Mouse (Mus musculus) spleen, postnatal 4 days (tissue): ENCODE data around the gene Dnhd1.
"Not testable (repeated sequence)": the region's sequence is repeated elsewhere in the genome, so short reads cannot be mapped to it uniquely, and the experiment has no call there.

Experiments used
- DNase-seq, 2 experiments: peaks; one replicate each; pipeline ENCODE4 v3.0.0; 2022; ENCODE audit warnings: low spot score in 2 of 2

Gene Dnhd1

GRCm38 (mm10) chr7:105640233-105640893, 10.3 kb upstream of the Dnhd1 start, which contains the start of the genes Arfip2 and Gm45799:
Gene Arfip2 (minus strand): TSS chr7:105640416.
Gene Gm45799 (plus strand): TSS chr7:105640552.
- DNase-seq: peak; percentile 93 to 94

- peak in 1 of 2 experiments; percentile 79 for DNase-seq
These were observed 9.8 kb upstream of the Dnhd1 start for GRCm38 (mm10) chr7:105640894-105641255.

GRCm38 (mm10) chr7:105641936-105642335, 8.7 kb upstream of the Dnhd1 start:
- DNase-seq: no peak

- no peak for DNase-seq
These were observed 35.0 kb downstream of the Dnhd1 start for GRCm38 (mm10) chr7:105685541-105686197.

- DNase-seq: no peak
These were observed 40.2 kb downstream of the Dnhd1 start for GRCm38 (mm10) chr7:105690875-105691274.

GRCm38 (mm10) chr7:105703184-105703583, 52.6 kb downstream of the Dnhd1 start:
- DNase-seq: no peak

- no peak for DNase-seq
These were observed 53.2 kb downstream of the Dnhd1 start for GRCm38 (mm10) chr7:105703816-105704215.

- peak in 1 of 2 experiments; percentile 44 for DNase-seq
These were observed 58.1 kb downstream of the Dnhd1 start for GRCm38 (mm10) chr7:105708733-105709132.

- DNase-seq: no peak
These were observed 64.7 kb downstream of the Dnhd1 start for GRCm38 (mm10) chr7:105715366-105715765.

GRCm38 (mm10) chr7:105721916-105722315, 71.3 kb downstream of the Dnhd1 start:
- no peak for DNase-seq

- no peak for DNase-seq
These were observed 75.7 kb downstream of the Dnhd1 start for GRCm38 (mm10) chr7:105726144-105726979.

GRCm38 (mm10) chr7:105726980-105727325, 76.3 kb downstream of the Dnhd1 start:
- DNase-seq: no peak

GRCm38 (mm10) chr7:105728701-105729428, 78.2 kb downstream of the Dnhd1 start:
- DNase-seq: no peak

GRCm38 (mm10) chr7:105733836-105734235, 83.2 kb downstream of the Dnhd1 start:
- DNase-seq: peak in 1 of 2 experiments; percentile 58

- peak in 1 of 2 experiments; percentile 59 for DNase-seq
These were observed 84.2 kb downstream of the Dnhd1 start for GRCm38 (mm10) chr7:105734826-105735225.

GRCm38 (mm10) chr7:105735464-105735863, 84.8 kb downstream of the Dnhd1 start:
- DNase-seq: not testable (repeated sequence)

- DNase-seq: peak; percentile 89 to 94
These were observed 85.8 kb downstream of the Dnhd1 start, which contains the start of gene Ilk for GRCm38 (mm10) chr7:105736264-105736901. Gene Ilk (plus strand): TSS chr7:105736592.

GRCm38 (mm10) chr7:105736911-105737521, 86.4 kb downstream of the Dnhd1 start, which contains the start of gene Rrp8:
Gene Rrp8 (minus strand): TSS chr7:105737385.
- DNase-seq: peak; percentile 55 to 81

GRCm38 (mm10) chr7:105737648-105738047, 87.0 kb downstream of the Dnhd1 start:
- no peak for DNase-seq

- no peak for DNase-seq
These were observed 87.7 kb downstream of the Dnhd1 start for GRCm38 (mm10) chr7:105738286-105738685.

- no peak for DNase-seq
These were observed 88.3 kb downstream of the Dnhd1 start for GRCm38 (mm10) chr7:105738948-105739347.
